ENCODE assay signal across 8 mouse cellular contexts in genomic region chr9:21002627-21003551, GRCm38 (mm10). TPM values are rescaled to one million over a fixed set of nuclear protein-coding genes. Genes with fewer than 3 reads are reported as not detected.
DNase-seq lines count a peak whose midpoint lies in the region; ATAC-seq and TF ChIP-seq lines count a peak whose summit lies in the region.

TSS of gene Mrpl4 (plus strand) at chr9:21002738.

- peaks cover 36% of the 10 kb centered on the region for H3K36me3 ChIP-seq in forebrain, embryonic 10.5 days (replicated peaks)
- peaks cover 32% of the 10 kb centered on the region for H3K36me3 ChIP-seq in heart, embryonic 15.5 days
- no peaks in the 10 kb centered on the region; the same call in 1 of the 2 replicates for H3K36me3 ChIP-seq in liver, embryonic 14.5 days (replicated peaks; ENCODE audit: control insufficient read depth, insufficient read depth, low read depth)
- peaks cover 3% of the 10 kb centered on the region for H3K36me3 ChIP-seq in neural tube, embryonic 11.5 days (ENCODE audit: control insufficient read depth, insufficient read depth, low read length)
- peaks cover 12% of the 10 kb centered on the region for H3K36me3 ChIP-seq in stomach, postnatal 0 days (ENCODE audit: control insufficient read depth, insufficient read depth, low read length)

- no peak for TF ChIP-seq EP300 in liver, embryonic 14.5 days (IDR thresholded peaks at IDR 0.05; ENCODE audit: low read depth)
- TF ChIP-seq EP300 in stomach, postnatal 0 days (optimal IDR thresholded peaks at IDR 0.05) = peak; percentile 21

- peak within 1 kb of the TSS; percentile 87 for H3K4me3 ChIP-seq in forebrain, embryonic 10.5 days
- peak within 1 kb of the TSS; percentile 98 for H3K4me3 ChIP-seq in heart, embryonic 15.5 days
- peak within 1 kb of the TSS; percentile 72 to 83 for H3K4me3 ChIP-seq in liver, embryonic 14.5 days (ENCODE audit: insufficient read depth in 1 of 2, low read depth in 2 of 2, low read length in 2 of 2)
- peak within 1 kb of the TSS; percentile 86 for H3K4me3 ChIP-seq in neural tube, embryonic 11.5 days (ENCODE audit: low read depth, low read length)
- peak within 1 kb of the TSS; percentile 73 for H3K4me3 ChIP-seq in stomach, postnatal 0 days (ENCODE audit: low read depth, low read length)

- H3K27me3 ChIP-seq in forebrain, embryonic 10.5 days (ENCODE audit: poor library complexity, severe bottlenecking) = no peaks in the 10 kb centered on the region
- no peaks in the 10 kb centered on the region for H3K27me3 ChIP-seq in heart, embryonic 15.5 days
- H3K27me3 ChIP-seq in liver, embryonic 14.5 days (ENCODE audit: control insufficient read depth, insufficient read depth, low read length) = no peaks in the 10 kb centered on the region
- H3K27me3 ChIP-seq in neural tube, embryonic 11.5 days (ENCODE audit: control insufficient read depth, insufficient read depth, low read length) = no peaks in the 10 kb centered on the region
- H3K27me3 ChIP-seq in stomach, postnatal 0 days (ENCODE audit: control insufficient read depth, insufficient read depth, low read length) = no peaks in the 10 kb centered on the region

- WGBS in forebrain, embryonic 10.5 days = under 1% methylated on average over 72 of the region's 72 CpGs
- under 1% methylated on average over 72 of the region's 72 CpGs for whole genome bisulfite sequencing in heart, embryonic 15.5 days
- WGBS in liver, embryonic 14.5 days (ENCODE audit: insufficient replicate concordance) = under 1% methylated on average over 72 of the region's 72 CpGs
- under 1% methylated on average over 72 of the region's 72 CpGs for WGBS in neural tube, embryonic 11.5 days
- WGBS in stomach, postnatal 0 days = under 1% methylated on average over 72 of the region's 72 CpGs

- DNase-seq in c-Kit-negative CD71-positive TER-119-positive erythroid progenitor cells, embryonic 14.5 days (ENCODE audit: low read depth, low spot score) = peak; percentile 72
- peak; percentile 89 for DNase-seq in forebrain, embryonic 10.5 days (ENCODE audit: extremely low spot score, low spot score)
- DNase-seq in kidney, postnatal 25 days = peak; percentile 88 to 93
- peak; percentile 74 to 75 (median 74) for DNase-seq in liver, embryonic 14.5 days (ENCODE audit: low read depth in 3 of 3, low spot score in 3 of 3)
- peak; percentile 95 for DNase-seq in neural tube, embryonic 11.5 days (ENCODE audit: low spot score)
- DNase-seq in stomach, postnatal 0 days (ENCODE audit: low spot score) = peak; percentile 90

- peak within 1 kb of the TSS; percentile 87 for H3K27ac ChIP-seq in forebrain, embryonic 10.5 days
- H3K27ac ChIP-seq in heart, embryonic 15.5 days = peak within 1 kb of the TSS; percentile 90
- peak within 1 kb of the TSS; percentile 82 for H3K27ac ChIP-seq in liver, embryonic 14.5 days
- peak within 1 kb of the TSS; percentile 72 for H3K27ac ChIP-seq in neural tube, embryonic 11.5 days (ENCODE audit: low read depth, low read length)
- H3K27ac ChIP-seq in stomach, postnatal 0 days (replicated peaks) = peak within 1 kb of the TSS; percentile 87

- no peaks in the 10 kb centered on the region for H3K9me3 ChIP-seq in forebrain, embryonic 10.5 days
- no peaks in the 10 kb centered on the region for H3K9me3 ChIP-seq in heart, embryonic 15.5 days (replicated peaks)
- no peaks in the 10 kb centered on the region for H3K9me3 ChIP-seq in liver, embryonic 14.5 days (ENCODE audit: control insufficient read depth, low read length)
- no peaks in the 10 kb centered on the region for H3K9me3 ChIP-seq in neural tube, embryonic 11.5 days (ENCODE audit: control insufficient read depth, low read length)
- H3K9me3 ChIP-seq in stomach, postnatal 0 days (ENCODE audit: control insufficient read depth, low read length) = no peaks in the 10 kb centered on the region

- 0 out of 2 replicates have a peak, but pooled peaks have one; percentile 6 for TF ChIP-seq CTCF in liver, embryonic 14.5 days (IDR thresholded peaks at IDR 0.05; ENCODE audit: low read depth)
- peak; percentile 13; the same call in 1 of the 2 replicates for TF ChIP-seq CTCF in stomach, postnatal 0 days (IDR thresholded peaks at IDR 0.05; ENCODE audit: low read depth)

- H3K9ac ChIP-seq in heart, embryonic 15.5 days = peak within 1 kb of the TSS; percentile 86
- H3K9ac ChIP-seq in liver, embryonic 14.5 days (replicated peaks) = peak within 1 kb of the TSS; percentile 61
- H3K9ac ChIP-seq in neural tube, embryonic 11.5 days (ENCODE audit: low read length) = peak within 1 kb of the TSS; percentile 88
- peak within 1 kb of the TSS; percentile 78 for H3K9ac ChIP-seq in stomach, postnatal 0 days (ENCODE audit: low read length)

- peaks cover 14% of the 10 kb centered on the region for H3K4me1 ChIP-seq in forebrain, embryonic 10.5 days
- peaks cover 9% of the 10 kb centered on the region for H3K4me1 ChIP-seq in heart, embryonic 15.5 days (replicated peaks)
- peaks cover 5% of the 10 kb centered on the region in 2 experiments; a peak in 3 of 4 replicates for H3K4me1 ChIP-seq in liver, embryonic 14.5 days (replicated peaks; ENCODE audit: control insufficient read depth in 2 of 2, insufficient read depth in 2 of 2, low read length in 1 of 2)
- no peaks in the 10 kb centered on the region for H3K4me1 ChIP-seq in neural tube, embryonic 11.5 days (ENCODE audit: control insufficient read depth, insufficient read depth, low read length)
- H3K4me1 ChIP-seq in stomach, postnatal 0 days (replicated peaks; ENCODE audit: control insufficient read depth, insufficient read depth) = no peaks in the 10 kb centered on the region

- ATAC-seq in CD4-positive, CD25-positive, alpha-beta regulatory T cell, adult 4 months = peak; percentile 86
- ATAC-seq in heart, embryonic 15.5 days (replicated peaks; ENCODE audit: insufficient number of reproducible peaks, insufficient read depth, low FRiP score, low read depth) = peak; percentile 80
- peak; percentile 81 for ATAC-seq in liver, embryonic 14.5 days (ENCODE audit: insufficient read depth)
- ATAC-seq in neural tube, embryonic 11.5 days (ENCODE audit: insufficient read depth, low FRiP score, low TSS enrichment) = peak; percentile 90
- peak; percentile 83 for ATAC-seq in stomach, postnatal 0 days (ENCODE audit: low FRiP score, low TSS enrichment)

- H3K4me2 ChIP-seq in heart, embryonic 15.5 days = peak within 1 kb of the TSS; percentile 88
- H3K4me2 ChIP-seq in liver, embryonic 14.5 days (ENCODE audit: low read depth) = peak within 1 kb of the TSS; percentile 91
- peak within 1 kb of the TSS; percentile 73 for H3K4me2 ChIP-seq in neural tube, embryonic 11.5 days (ENCODE audit: low read depth)
- H3K4me2 ChIP-seq in stomach, postnatal 0 days (replicated peaks; ENCODE audit: low read depth) = peak within 1 kb of the TSS; percentile 86

RNA-seq across cellular contexts. Expression of gene Mrpl4, which starts in this region (rescaled TPM):
- 100 to 1,000 TPM in 1 of 2 experiments, 10 to 100 TPM in 1; 94.9 to 122 TPM for polyA plus RNA-seq in CD4-positive, CD25-positive, alpha-beta regulatory T cell, adult 4 months (2017; shearing (Covaris generic))
- 152 and 154 TPM in 2 replicates for polyA plus RNA-seq in forebrain, embryonic 10.5 days (2016; fragmentation: Nextera tagmentation; extraction: Ambion mirVana)
- 136 and 147 TPM in 2 replicates for polyA plus RNA-seq in heart, embryonic 15.5 days (2015; fragmentation: Nextera tagmentation; extraction: Ambion mirVana)
- 36.5 and 36.7 TPM in 2 replicates for polyA plus RNA-seq in liver, embryonic 14.5 days (2012; rRNA removed)
- polyA plus RNA-seq in liver, embryonic 14.5 days (2014; fragmentation: Nextera tagmentation; extraction: Ambion mirVana) = 61.3 and 67.7 TPM in 2 replicates
- 131 and 135 TPM in 2 replicates for polyA plus RNA-seq in neural tube, embryonic 11.5 days (2014; fragmentation: Nextera tagmentation; extraction: Ambion mirVana)
- 87.3 and 90.2 TPM in 2 replicates for polyA plus RNA-seq in stomach, postnatal 0 days (2015; fragmentation: Nextera tagmentation; extraction: Ambion mirVana)

Comparison
In these comparisons a context has a peak if more than half of its experiments do, and no peak if none do; other contexts are left out.
1. Peak in every context shown above with its lines: DNase-seq, ATAC-seq, H3K4me3 ChIP-seq and H3K27ac ChIP-seq.